In the genomic region with DNA sequence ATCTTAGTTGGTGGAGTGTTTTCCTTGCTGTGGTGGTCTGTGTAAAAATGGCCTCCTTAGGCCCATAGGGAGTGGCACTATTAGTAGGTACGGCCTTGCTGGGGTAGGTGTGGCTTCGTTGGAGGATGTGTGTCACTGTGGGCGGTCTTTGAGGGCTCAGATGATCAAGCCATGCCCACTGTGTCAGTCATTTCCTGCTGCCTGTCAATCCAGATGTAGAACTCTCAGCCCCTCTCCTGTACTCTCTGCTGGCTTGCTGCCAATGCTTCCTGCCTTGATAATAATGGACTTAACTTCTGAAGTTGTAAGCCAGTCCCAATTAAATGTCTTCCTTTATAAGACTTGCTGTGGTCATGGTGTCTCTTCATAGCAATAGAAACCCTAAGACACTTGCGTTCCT, we compare ENCODE assay signal across 16 mouse cellular contexts.
"Had no signal": no experiment of that assay in that cellular context is flagged by ENCODE, and none has a peak within 500 bp of the region (broad histone marks: within the 10 kb centered on the region; RNA-seq: fewer than 3 reads in every experiment).

No protein-coding gene starts in this region.

- H3K36me3 ChIP-seq: limb, embryonic 15.5 days; liver, embryonic 12.5 days; midbrain, embryonic 12.5 days; neural tube, embryonic 13.5 days had no signal

- H3K27me3 ChIP-seq: limb, embryonic 15.5 days; neural tube, embryonic 13.5 days had no signal

- H3K9ac ChIP-seq: limb, embryonic 15.5 days; liver, embryonic 12.5 days; midbrain, embryonic 12.5 days; neural tube, embryonic 13.5 days had no signal

- H3K4me3 ChIP-seq: limb, embryonic 15.5 days; liver, embryonic 12.5 days; midbrain, embryonic 12.5 days; neural tube, embryonic 13.5 days had no signal

- H3K4me2 ChIP-seq: limb, embryonic 15.5 days; liver, embryonic 12.5 days; midbrain, embryonic 12.5 days; neural tube, embryonic 13.5 days had no signal

- H3K9me3 ChIP-seq: limb, embryonic 15.5 days; liver, embryonic 12.5 days had no signal

- H3K4me1 ChIP-seq: limb, embryonic 15.5 days; midbrain, embryonic 12.5 days; neural tube, embryonic 13.5 days had no signal

- ATAC-seq: liver, embryonic 12.5 days; lung, postnatal 0 days; midbrain, embryonic 16.5 days had no signal

- H3K27ac ChIP-seq: kidney, postnatal 0 days; limb, embryonic 15.5 days; liver, embryonic 12.5 days; midbrain, embryonic 12.5 days; neural tube, embryonic 13.5 days had no signal

- DNase-seq: kidney, adult 11 months; kidney, adult 9 months; layer of hippocampus, adult 9-11 months; layer of hippocampus, postnatal 36 days; lung, postnatal 4 days; right cerebral cortex, postnatal 4 days; spleen, adult 18-20 months; thymus, adult 18-20 months; thymus, postnatal 14 days had no signal
